Mouse (Mus musculus): Measurements from ENCODE around the gene Iqcg. TPM values are rescaled to one million over a fixed set of nuclear protein-coding genes. Genes with fewer than 3 reads are reported as not detected.

Iqcg gene
- polyA plus RNA-seq, 1 experiment: 0.80 TPM

GRCm38 (mm10) chr16:33077069-33077627, 21.1 kb upstream of the Iqcg start:
- Histone ChIP-seq H3ac (ENCODE audit: control insufficient read depth, insufficient read length) (no peak overlapping the region), H3K4me3 (no peak overlapping the region), H3K36me3 (ENCODE audit: control insufficient read depth, insufficient read depth) (no peaks in the 10 kb centered on the region), H3K79me2 (ENCODE audit: control insufficient read depth, insufficient read depth) (no peaks in the 10 kb centered on the region), H3K27me3 (ENCODE audit: control insufficient read depth, insufficient read depth, insufficient read length) (no peaks in the 10 kb centered on the region), H3K4me2 (ENCODE audit: low read depth) (no peak overlapping the region)
- no peak for TF ChIP-seq SRF (IDR thresholded peaks at IDR 0.05; ENCODE audit: control insufficient read depth, insufficient read length, low read depth)
- no peak for TF ChIP-seq POLR2A (IDR thresholded peaks at IDR 0.05; ENCODE audit: insufficient read length, low read depth)
- TF ChIP-seq MYOG (IDR thresholded peaks at IDR 0.05; ENCODE audit: control insufficient read depth in 1 of 3, insufficient read depth in 1 of 3, insufficient read length in 2 of 3, low read depth in 2 of 3): no peak
- TF ChIP-seq MAX (IDR thresholded peaks at IDR 0.05; ENCODE audit: low read depth): no peak
- TF ChIP-seq TCF12 (IDR thresholded peaks at IDR 0.05; ENCODE audit: insufficient read depth, poor library complexity, severe bottlenecking): no peak
- TF ChIP-seq CEBPB (IDR thresholded peaks at IDR 0.05; ENCODE audit: insufficient read depth, poor library complexity, severe bottlenecking): no peak
- TF ChIP-seq E2F4 (IDR thresholded peaks at IDR 0.05; ENCODE audit: insufficient read depth): no peak
- no peak for TF ChIP-seq REST (IDR thresholded peaks at IDR 0.05; ENCODE audit: insufficient read depth, insufficient read length)
- TF ChIP-seq TCF3 (IDR thresholded peaks at IDR 0.05; ENCODE audit: insufficient read length, low read depth): no peak
- TF ChIP-seq POLR2AphosphoS2 (IDR thresholded peaks at IDR 0.05; ENCODE audit: insufficient read length, low read depth): no peak
- no peak for TF ChIP-seq MYOD1 (IDR thresholded peaks at IDR 0.05; ENCODE audit: control insufficient read depth in 1 of 3, insufficient read length in 2 of 3, low read depth in 2 of 3)
- TF ChIP-seq USF1 (IDR thresholded peaks at IDR 0.05; ENCODE audit: low read depth): no peak

- H3K79me2 ChIP-seq (ENCODE audit: control insufficient read depth, insufficient read depth): no peaks in the 10 kb centered on the region
- no peak overlapping the region for H3K4me2 ChIP-seq (ENCODE audit: low read depth)
- TF ChIP-seq POLR2AphosphoS2 (IDR thresholded peaks at IDR 0.05; ENCODE audit: insufficient read length, low read depth) (no peak), SRF (IDR thresholded peaks at IDR 0.05; ENCODE audit: control insufficient read depth, insufficient read length, low read depth) (no peak)
- H3K27me3 ChIP-seq (ENCODE audit: control insufficient read depth, insufficient read depth, insufficient read length): no peaks in the 10 kb centered on the region
- no peaks in the 10 kb centered on the region for H3K36me3 ChIP-seq (ENCODE audit: control insufficient read depth, insufficient read depth)
- no peak overlapping the region for H3K4me3 ChIP-seq
- H3ac ChIP-seq (ENCODE audit: control insufficient read depth, insufficient read length): no peak overlapping the region
Measured at GRCm38 (mm10) chr16:33076078-33076477, 20.1 kb upstream of the Iqcg start.

GRCm38 (mm10) chr16:33074967-33075366, 18.9 kb upstream of the Iqcg start:
- H3K27me3 ChIP-seq (ENCODE audit: control insufficient read depth, insufficient read depth, insufficient read length): no peaks in the 10 kb centered on the region
- TF ChIP-seq TCF3 (IDR thresholded peaks at IDR 0.05; ENCODE audit: insufficient read length, low read depth) (no peak), POLR2A (IDR thresholded peaks at IDR 0.05; ENCODE audit: insufficient read length, low read depth) (no peak), REST (IDR thresholded peaks at IDR 0.05; ENCODE audit: insufficient read depth, insufficient read length) (no peak), TCF12 (IDR thresholded peaks at IDR 0.05; ENCODE audit: insufficient read depth, poor library complexity, severe bottlenecking) (no peak)
- H3K36me3 ChIP-seq (ENCODE audit: control insufficient read depth, insufficient read depth): no peaks in the 10 kb centered on the region
- H3ac ChIP-seq (ENCODE audit: control insufficient read depth, insufficient read length): no peak overlapping the region
- H3K4me2 ChIP-seq (ENCODE audit: low read depth): no peak overlapping the region
- H3K4me3 ChIP-seq: no peak overlapping the region
- no peaks in the 10 kb centered on the region for H3K79me2 ChIP-seq (ENCODE audit: control insufficient read depth, insufficient read depth)

GRCm38 (mm10) chr16:33072871-33073557, 17.0 kb upstream of the Iqcg start:
- TF ChIP-seq E2F4 (IDR thresholded peaks at IDR 0.05; ENCODE audit: insufficient read depth) (no peak), POLR2AphosphoS2 (IDR thresholded peaks at IDR 0.05; ENCODE audit: insufficient read length, low read depth) (no peak), MYOD1 (IDR thresholded peaks at IDR 0.05; ENCODE audit: control insufficient read depth in 1 of 3, insufficient read length in 2 of 3, low read depth in 2 of 3) (no peak), REST (IDR thresholded peaks at IDR 0.05; ENCODE audit: insufficient read depth, insufficient read length) (no peak), TCF12 (IDR thresholded peaks at IDR 0.05; ENCODE audit: insufficient read depth, poor library complexity, severe bottlenecking) (no peak), USF1 (IDR thresholded peaks at IDR 0.05; ENCODE audit: low read depth) (no peak), MAX (IDR thresholded peaks at IDR 0.05; ENCODE audit: low read depth) (no peak), MYOG (IDR thresholded peaks at IDR 0.05; ENCODE audit: control insufficient read depth in 1 of 3, insufficient read depth in 1 of 3, insufficient read length in 2 of 3, low read depth in 2 of 3) (no peak), CEBPB (IDR thresholded peaks at IDR 0.05; ENCODE audit: insufficient read depth, poor library complexity, severe bottlenecking) (no peak), SRF (IDR thresholded peaks at IDR 0.05; ENCODE audit: control insufficient read depth, insufficient read length, low read depth) (no peak), TCF3 (IDR thresholded peaks at IDR 0.05; ENCODE audit: insufficient read length, low read depth) (no peak), POLR2A (IDR thresholded peaks at IDR 0.05; ENCODE audit: insufficient read length, low read depth) (no peak)
- H3K36me3 ChIP-seq (ENCODE audit: control insufficient read depth, insufficient read depth): no peaks in the 10 kb centered on the region
- no peak overlapping the region for H3K4me2 ChIP-seq (ENCODE audit: low read depth)
- H3K27me3 ChIP-seq (ENCODE audit: control insufficient read depth, insufficient read depth, insufficient read length): no peaks in the 10 kb centered on the region
- no peak overlapping the region for H3K4me3 ChIP-seq
- no peaks in the 10 kb centered on the region for H3K79me2 ChIP-seq (ENCODE audit: control insufficient read depth, insufficient read depth)
- H3ac ChIP-seq (ENCODE audit: control insufficient read depth, insufficient read length): no peak overlapping the region

GRCm38 (mm10) chr16:33070928-33071327, 14.9 kb upstream of the Iqcg start:
- Histone ChIP-seq H3K79me2 (ENCODE audit: control insufficient read depth, insufficient read depth) (no peaks in the 10 kb centered on the region), H3K4me3 (no peak overlapping the region), H3K36me3 (ENCODE audit: control insufficient read depth, insufficient read depth) (no peaks in the 10 kb centered on the region), H3K27me3 (ENCODE audit: control insufficient read depth, insufficient read depth, insufficient read length) (no peaks in the 10 kb centered on the region), H3K4me2 (ENCODE audit: low read depth) (no peak overlapping the region), H3ac (ENCODE audit: control insufficient read depth, insufficient read length) (no peak overlapping the region)
- TF ChIP-seq SRF (IDR thresholded peaks at IDR 0.05; ENCODE audit: control insufficient read depth, insufficient read length, low read depth) (no peak), MAX (IDR thresholded peaks at IDR 0.05; ENCODE audit: low read depth) (no peak), POLR2AphosphoS2 (IDR thresholded peaks at IDR 0.05; ENCODE audit: insufficient read length, low read depth) (no peak), E2F4 (IDR thresholded peaks at IDR 0.05; ENCODE audit: insufficient read depth) (no peak), TCF12 (IDR thresholded peaks at IDR 0.05; ENCODE audit: insufficient read depth, poor library complexity, severe bottlenecking) (no peak), MYOG (IDR thresholded peaks at IDR 0.05; ENCODE audit: control insufficient read depth in 1 of 3, insufficient read depth in 1 of 3, insufficient read length in 2 of 3, low read depth in 2 of 3) (no peak), CEBPB (IDR thresholded peaks at IDR 0.05; ENCODE audit: insufficient read depth, poor library complexity, severe bottlenecking) (no peak), TCF3 (IDR thresholded peaks at IDR 0.05; ENCODE audit: insufficient read length, low read depth) (no peak), USF1 (IDR thresholded peaks at IDR 0.05; ENCODE audit: low read depth) (no peak), MYOD1 (IDR thresholded peaks at IDR 0.05; ENCODE audit: control insufficient read depth in 1 of 3, insufficient read length in 2 of 3, low read depth in 2 of 3) (no peak), POLR2A (IDR thresholded peaks at IDR 0.05; ENCODE audit: insufficient read length, low read depth) (no peak)

All from myocyte (in vitro differentiated cells).